Mouse (Mus musculus): ENCODE measurements around the gene Tnip1.

DNA sequence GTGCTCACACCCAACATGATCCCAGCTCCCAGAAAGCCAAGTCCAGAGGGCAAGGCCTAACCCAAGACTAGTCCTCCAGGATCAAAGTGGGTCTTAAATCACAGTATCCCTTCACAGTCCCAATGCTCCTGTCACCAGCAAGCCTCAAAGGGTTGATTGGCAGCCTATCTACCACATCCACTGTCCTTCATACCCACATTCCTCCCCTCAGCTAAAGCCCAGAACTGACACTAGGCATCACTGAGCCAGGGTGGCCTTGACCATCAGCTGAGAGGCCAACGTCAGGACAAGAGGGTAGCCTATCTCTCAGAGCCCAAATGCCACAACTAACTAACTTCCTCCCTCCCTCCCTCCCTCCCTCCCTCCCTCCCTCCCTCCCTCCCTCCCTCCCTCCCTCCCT is 13.0 kb downstream of the Tnip1 start:
- no peak for TF ChIP-seq CTCF (IDR thresholded peaks at IDR 0.05; ENCODE audit: insufficient read depth, low read length)
- no peak for TF ChIP-seq POLR2A (IDR thresholded peaks at IDR 0.05; ENCODE audit: borderline replicate concordance, extremely low read depth, low read depth, low read length)
